Mouse (Mus musculus): Measurements from ENCODE around the gene Tmem9. TPM values are rescaled to one million over a fixed set of nuclear protein-coding genes. Genes with fewer than 3 reads are reported as not detected.

The Tmem9 gene
- polyA plus RNA-seq (2017; shearing (Covaris generic)) = 10 to 100 TPM; 20.6 to 34.9 TPM

GRCm38 (mm10) chr1:136007211-136008158 is at the start of gene Tmem9:
Gene Tmem9 (plus strand): TSS chr1:136008150.

GRCm38 (mm10) chr1:136006292-136006748 is 1.6 kb upstream of the Tmem9 start, which contains the start of gene Igfn1:
Gene Igfn1 (minus strand): TSS chr1:136006342.

GRCm38 (mm10) chr1:136050312-136051012 is 42.5 kb downstream of the Tmem9 start, which contains the start of gene Ascl5:
Gene Ascl5 (plus strand): TSS chr1:136050804.

GRCm38 (mm10) chr1:136052547-136052946 is 44.6 kb downstream of the Tmem9 start, which contains the start of gene Cacna1s:
Gene Cacna1s (plus strand): TSS chr1:136052750.

Other genes starting within 250 kb of the Tmem9 start
- gene Phlda3, start 242.0 kb upstream of the Tmem9 start, polyA plus RNA-seq (2017; shearing (Covaris generic)) = 1 to 10 TPM; 4.6 to 6.7 TPM
- 1 to 10 TPM in 1 of 2 experiments, not detected in 1; 2.6 TPM for gene Tnni1, start 228.7 kb upstream of the Tmem9 start, polyA plus RNA-seq (2017; shearing (Covaris generic))
- gene Lad1, start 189.6 kb upstream of the Tmem9 start, polyA plus RNA-seq (2017; shearing (Covaris generic)) = 1 to 10 TPM in 1 of 2 experiments, under 1 TPM in 1; 0.20 to 1.3 TPM
- 1 to 10 TPM in 1 of 2 experiments, not detected in 1; 1.8 TPM for gene Tnnt2, start 171.8 kb upstream of the Tmem9 start, polyA plus RNA-seq (2017; shearing (Covaris generic))
- under 1 TPM; 0.08 to 0.53 TPM for gene Pkp1, start 88.9 kb upstream of the Tmem9 start, polyA plus RNA-seq (2017; shearing (Covaris generic))
- under 1 TPM; 0.04 to 0.80 TPM for gene Igfn1, start 1.8 kb upstream of the Tmem9 start, polyA plus RNA-seq (2017; shearing (Covaris generic))
- gene Ascl5, start 42.7 kb downstream of the Tmem9 start, polyA plus RNA-seq (2017; shearing (Covaris generic)) = not detected
- gene Cacna1s, start 44.6 kb downstream of the Tmem9 start, polyA plus RNA-seq (2017; shearing (Covaris generic)) = 1 to 10 TPM in 1 of 2 experiments, under 1 TPM in 1; 0.37 to 4.2 TPM
- 10 to 100 TPM; 47.8 to 52.6 TPM for gene Kif21b, start 123.2 kb downstream of the Tmem9 start, polyA plus RNA-seq (2017; shearing (Covaris generic))
- gene Mroh3, start 204.7 kb downstream of the Tmem9 start, polyA plus RNA-seq (2017; shearing (Covaris generic)) = under 1 TPM in 1 of 2 experiments, not detected in 1; 0.31 TPM
- gene Inava, start 226.1 kb downstream of the Tmem9 start, polyA plus RNA-seq (2017; shearing (Covaris generic)) = 1 to 10 TPM in 1 of 2 experiments, under 1 TPM in 1; 0.30 to 1.3 TPM